Mouse (Mus musculus) embryo, embryonic 11 days (tissue): Measurements from ENCODE around the gene Hnrnpll.
"Not testable (repeated sequence)": the region's sequence is repeated elsewhere in the genome, so short reads cannot be mapped to it uniquely, and the experiment has no call there.

Source experiments
- DNase-seq: peaks from one replicate; pipeline ENCODE4 v3.0.0-alpha.2; 2015

Hnrnpll gene

DNA sequence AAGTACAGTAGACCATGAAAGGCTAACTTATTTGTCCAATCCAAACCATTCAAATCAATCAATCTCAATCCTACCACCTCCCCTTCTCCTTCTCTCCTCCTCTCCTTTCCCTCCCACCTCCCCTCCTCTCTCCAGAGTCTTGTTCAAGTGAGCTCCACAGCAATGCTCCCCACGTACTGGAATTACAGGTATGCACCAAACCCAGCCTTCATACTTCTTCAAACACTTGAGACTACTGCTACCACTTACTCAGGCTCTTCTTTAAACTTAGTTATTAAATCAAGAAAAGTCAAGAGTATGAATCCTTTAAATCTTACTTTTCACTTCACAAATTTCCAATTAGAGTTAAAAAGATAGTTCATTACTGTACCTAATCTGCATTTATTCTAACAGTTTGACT, 3.6 kb downstream of the Hnrnpll start:
- DNase-seq = no peak

GRCm38 (mm10) chr17:80053931-80054734, 8.0 kb downstream of the Hnrnpll start:
- no peak for DNase-seq

- no peak for DNase-seq
Observed at GRCm38 (mm10) chr17:80051682-80052081, 10.5 kb downstream of the Hnrnpll start.

- not testable (repeated sequence) for DNase-seq
Observed at GRCm38 (mm10) chr17:80049300-80049699, 12.8 kb downstream of the Hnrnpll start.

GRCm38 (mm10) chr17:80048230-80048629, 13.9 kb downstream of the Hnrnpll start:
- DNase-seq = peak; percentile 81

DNA sequence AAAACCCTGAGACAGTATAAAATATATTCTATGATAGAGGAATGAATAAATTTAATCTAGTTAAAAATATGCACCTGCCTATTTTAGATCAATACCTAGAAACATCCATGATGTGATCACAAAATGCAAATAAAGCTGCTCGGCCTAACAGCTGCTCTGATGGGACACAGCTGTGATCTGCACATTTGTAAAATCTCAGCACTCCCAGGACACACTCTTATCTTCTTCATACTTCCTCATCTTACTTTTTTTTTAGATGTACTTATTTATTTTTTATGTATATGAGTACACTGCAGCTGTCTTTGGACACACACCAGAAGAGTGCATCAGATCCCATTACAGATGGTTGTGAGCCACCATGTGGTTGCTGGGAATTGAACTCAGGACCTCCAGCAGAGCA, 20.4 kb downstream of the Hnrnpll start:
- DNase-seq = no peak

DNA sequence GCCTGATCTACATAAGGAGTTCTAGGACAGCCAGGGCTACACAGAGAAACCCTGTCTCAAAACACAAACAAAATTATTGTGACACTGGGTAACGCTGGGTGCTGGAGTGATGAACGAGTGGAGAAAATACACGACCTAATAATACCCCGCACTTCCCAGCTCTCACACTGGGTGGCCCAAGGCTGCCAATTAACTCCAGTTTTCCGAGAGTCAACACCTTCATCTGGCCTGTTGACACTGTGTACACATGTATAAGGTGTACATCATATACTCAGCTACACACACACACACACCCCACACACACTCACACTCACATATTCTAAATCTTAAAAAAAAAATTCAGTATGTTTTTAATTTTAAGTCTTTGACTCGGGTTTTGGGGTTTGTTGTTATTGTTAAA, 33.5 kb downstream of the Hnrnpll start:
- DNase-seq = no peak

DNA sequence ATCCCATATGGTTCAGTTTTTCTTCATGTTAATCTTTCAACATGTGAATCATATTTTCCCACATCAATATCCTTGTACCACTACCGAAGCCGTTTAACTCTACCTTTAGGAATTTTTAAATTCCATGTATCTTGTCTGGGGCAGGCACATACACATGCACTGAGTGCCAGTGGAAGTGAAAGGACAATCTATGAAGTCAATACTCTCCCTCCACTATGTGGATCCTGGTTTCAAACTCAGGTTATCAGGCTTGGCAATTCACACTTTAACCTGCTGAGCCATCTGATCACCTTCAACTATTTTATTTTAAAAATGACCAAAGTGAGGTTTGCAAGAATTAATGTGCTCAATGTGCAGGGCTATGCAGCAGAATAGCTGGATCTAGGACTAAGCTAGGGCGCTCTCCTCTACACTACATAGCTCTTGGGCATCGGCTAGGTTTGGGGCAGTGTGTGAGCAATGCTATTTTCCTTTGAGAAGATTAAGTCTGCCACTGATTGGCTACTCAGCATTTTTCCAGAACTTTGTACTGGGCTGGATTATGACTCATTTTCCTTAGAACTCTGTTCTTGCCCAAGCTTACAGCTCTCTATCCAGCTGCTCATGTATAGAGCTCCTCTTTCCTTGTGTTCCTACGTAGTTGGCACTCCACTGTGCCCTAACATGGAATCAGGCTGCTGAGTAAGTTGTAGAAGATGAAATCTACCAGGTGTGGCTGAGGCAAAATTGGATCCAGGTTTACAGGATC, 35.8 kb downstream of the Hnrnpll start:
- DNase-seq = no peak

- DNase-seq = no peak
Observed at GRCm38 (mm10) chr17:80022090-80022489, 40.0 kb downstream of the Hnrnpll start.

- DNase-seq = no peak
Observed at GRCm38 (mm10) chr17:80020495-80020894, 41.6 kb downstream of the Hnrnpll start.

DNA sequence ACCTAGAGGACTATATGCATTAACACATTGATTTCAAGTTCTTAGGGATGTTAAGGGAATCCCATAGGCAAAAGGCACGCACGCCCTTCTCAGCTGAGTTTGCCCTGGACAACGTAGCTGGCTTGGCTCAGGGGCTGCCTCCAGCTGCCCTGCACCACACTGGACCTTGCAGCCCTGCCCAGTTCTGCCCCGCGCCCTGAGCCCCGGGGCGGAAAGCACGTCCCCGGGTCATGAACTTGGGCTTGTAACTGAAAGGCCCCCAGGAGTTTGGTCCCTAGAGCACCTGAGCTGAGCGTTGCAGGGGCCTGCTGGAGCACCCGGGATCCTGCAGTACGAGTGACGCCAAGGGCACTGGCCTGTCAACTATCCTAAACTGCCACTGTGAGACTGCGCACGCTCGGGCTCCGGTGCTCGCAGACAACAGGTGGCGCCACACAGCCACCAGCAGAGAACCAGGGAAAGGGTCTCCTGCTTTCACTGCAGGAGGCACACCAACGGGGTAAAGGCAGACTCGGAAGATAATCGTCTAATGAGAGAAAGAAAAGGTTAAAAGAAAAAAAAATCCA, 43.1 kb downstream of the Hnrnpll start:
- DNase-seq = peak; percentile 72

DNA sequence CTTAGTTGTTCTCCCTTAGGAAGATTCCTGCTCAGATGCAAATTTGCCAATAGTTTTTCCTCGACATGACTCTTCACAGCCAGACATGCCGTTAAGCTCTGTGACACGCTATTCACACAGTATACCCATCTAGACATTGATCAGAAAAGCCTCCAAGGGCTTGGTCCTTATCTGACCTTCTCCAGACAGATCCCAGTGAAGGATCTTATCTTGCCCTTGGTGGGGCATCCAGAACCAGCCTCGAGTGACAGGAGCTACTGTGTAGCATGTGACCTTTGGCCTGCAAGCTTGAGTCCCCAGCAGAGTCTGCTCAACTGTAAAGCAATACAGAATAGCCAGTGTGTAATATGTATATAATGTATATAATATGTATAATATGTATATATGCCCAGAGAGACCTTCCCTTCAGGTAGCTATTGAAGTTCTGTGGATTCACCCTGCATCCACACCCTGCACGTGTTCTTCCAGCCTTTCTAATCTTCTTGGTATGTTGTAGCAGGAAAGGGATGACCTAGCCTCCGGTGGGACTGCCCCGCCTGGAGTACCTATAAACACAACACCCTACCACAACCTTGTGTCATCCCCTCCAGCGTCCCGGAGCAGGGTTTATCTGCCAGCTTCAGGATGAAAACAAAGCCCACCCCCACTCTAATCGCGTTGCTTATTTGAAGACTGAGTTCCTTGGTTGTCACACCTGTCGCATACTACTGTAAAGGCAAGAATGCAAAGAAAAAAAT, 43.7 kb downstream of the Hnrnpll start:
- no peak for DNase-seq

GRCm38 (mm10) chr17:80017389-80017788, 44.7 kb downstream of the Hnrnpll start:
- peak; percentile 72 for DNase-seq

DNA sequence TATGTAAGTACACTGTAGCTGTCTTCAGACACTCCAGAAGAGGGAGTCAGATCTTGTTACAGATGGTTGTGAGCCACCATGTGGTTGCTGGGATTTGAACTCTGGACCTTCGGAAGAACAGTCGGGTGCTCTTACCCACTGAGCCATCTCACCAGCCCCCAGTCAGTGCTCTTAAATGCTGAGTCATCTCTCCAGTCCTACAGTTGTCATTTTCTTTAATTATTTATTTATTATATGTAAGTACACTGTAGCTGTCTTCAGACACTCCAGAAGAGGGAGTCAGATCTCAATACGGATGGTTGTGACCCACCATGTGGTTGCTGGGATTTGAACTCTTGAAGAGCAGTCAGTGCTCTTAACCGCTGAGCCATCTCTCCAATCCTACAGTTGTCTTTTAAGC, 45.7 kb downstream of the Hnrnpll start:
- not testable (repeated sequence) for DNase-seq

- no peak for DNase-seq
Observed at GRCm38 (mm10) chr17:80014361-80014809, 47.7 kb downstream of the Hnrnpll start.

- DNase-seq = peak; percentile 63
Observed at GRCm38 (mm10) chr17:80009926-80010325, 52.2 kb downstream of the Hnrnpll start.

DNA sequence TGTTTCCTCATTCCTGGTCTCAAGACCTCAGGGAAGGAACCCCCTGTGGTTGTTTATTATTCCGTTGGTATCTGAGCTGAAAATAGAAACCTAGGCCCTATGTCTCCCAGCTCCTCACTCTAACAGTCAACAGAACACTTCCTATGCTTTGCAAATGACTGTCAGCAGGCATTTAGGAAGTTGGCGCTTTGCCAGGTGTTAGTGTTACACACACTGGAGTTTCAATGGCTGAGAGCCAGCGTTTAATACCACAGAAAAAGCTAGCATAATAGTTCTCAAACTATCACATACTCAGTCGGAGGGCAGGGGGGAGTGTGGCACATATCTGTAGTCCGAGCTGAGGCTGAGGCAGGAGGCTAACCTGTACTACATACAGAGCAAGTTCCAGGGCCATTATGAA, 53.3 kb downstream of the Hnrnpll start:
- peak; percentile 75 for DNase-seq

- DNase-seq = peak; percentile 68
Observed at GRCm38 (mm10) chr17:80004345-80005239, 57.5 kb downstream of the Hnrnpll start.

- not testable (repeated sequence) for DNase-seq
Observed at GRCm38 (mm10) chr17:80003851-80004250, 58.3 kb downstream of the Hnrnpll start.

- DNase-seq = no peak
Observed at GRCm38 (mm10) chr17:80002385-80002852, 59.7 kb downstream of the Hnrnpll start.

GRCm38 (mm10) chr17:79999631-80000030, 62.5 kb downstream of the Hnrnpll start:
- no peak for DNase-seq

DNA sequence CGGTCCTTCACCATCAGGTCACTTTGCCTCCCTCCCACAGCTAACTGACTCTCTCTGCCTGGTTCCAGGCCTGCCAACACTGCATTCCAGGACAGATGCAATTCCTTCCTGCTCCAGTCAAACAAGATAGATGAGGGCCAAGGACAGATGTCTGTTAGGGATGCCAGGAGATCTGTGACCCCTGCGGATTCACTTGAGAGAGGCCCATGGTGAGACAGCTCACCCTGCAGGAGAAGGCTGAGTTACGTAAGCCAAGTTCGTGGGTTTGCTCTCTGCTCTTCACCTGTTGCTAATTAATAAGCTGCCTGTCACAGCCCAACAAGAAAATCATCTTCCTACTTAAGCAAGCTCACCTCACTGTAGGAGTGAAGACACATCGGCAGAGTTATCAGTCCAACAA, 63.1 kb downstream of the Hnrnpll start:
- no peak for DNase-seq
